Mouse (Mus musculus): ENCODE results near the gene Ndrg2. TPM values are rescaled to one million over a fixed set of nuclear protein-coding genes. Genes with fewer than 3 reads are reported as not detected.

Ndrg2 gene
- polyA plus RNA-seq (2012; rRNA removed): 164 and 251 TPM in 2 replicates

DNA sequence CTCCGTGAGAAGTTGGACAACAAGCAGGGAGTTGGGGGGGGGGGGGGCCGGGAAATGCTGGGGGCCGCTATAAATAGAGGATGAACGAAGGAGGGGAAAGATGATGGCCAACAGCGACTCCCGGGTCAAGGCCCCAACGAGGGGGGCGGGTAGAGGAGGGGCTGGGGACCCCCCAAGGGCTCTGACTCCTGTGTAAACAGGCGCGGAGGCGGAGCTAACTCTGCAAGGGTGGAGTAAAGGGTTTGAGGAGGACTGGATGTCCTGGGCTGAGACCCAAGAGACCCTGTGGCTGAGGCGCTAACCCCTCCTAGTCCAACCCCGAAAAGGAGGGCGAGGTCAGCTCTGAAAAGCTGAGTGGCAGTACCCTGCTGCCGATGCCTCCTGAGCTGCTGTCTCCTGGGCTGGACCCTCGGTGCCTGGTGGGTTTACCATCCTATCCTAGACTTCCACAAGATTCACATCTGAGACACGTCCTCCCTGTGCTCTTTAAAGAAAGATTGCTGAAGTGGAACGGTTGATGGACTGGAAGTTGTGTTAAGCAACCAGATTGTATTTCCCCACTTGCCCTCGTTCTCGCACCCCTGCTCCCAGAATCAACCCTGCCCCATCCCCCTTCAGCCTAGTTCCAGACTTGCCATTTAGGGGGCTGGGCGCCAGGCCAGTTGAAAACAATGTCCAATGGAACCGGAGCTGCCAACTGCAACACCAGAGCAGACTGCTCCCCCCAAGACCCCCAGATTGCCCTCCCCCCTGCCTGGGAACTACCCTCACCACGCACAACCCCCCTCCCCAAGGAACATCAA, at the start of gene Ndrg2:
Gene Ndrg2, minus strand, starts transcription at position 199 of the 803 bp plus-strand sequence.
- Histone ChIP-seq H3K4me1 (ENCODE audit: control insufficient read depth, insufficient read depth, low read length) (peaks cover 6% of the 10 kb centered on the region), H3K4me3 (replicated peaks; ENCODE audit: extremely low read depth, low read depth, low read length) (peak within 1 kb of the TSS; percentile 85)
- TF ChIP-seq CTCF (IDR thresholded peaks at IDR 0.05; ENCODE audit: insufficient read depth, low read length) (no peak), POLR2A (IDR thresholded peaks at IDR 0.05; ENCODE audit: borderline replicate concordance, extremely low read depth, low read depth, low read length) (peak; percentile 67; the same call in 1 of the 2 replicates)
- peak; percentile 60 for DNase-seq
- 5% methylated on average over 23 of the region's 23 CpGs for WGBS

DNA sequence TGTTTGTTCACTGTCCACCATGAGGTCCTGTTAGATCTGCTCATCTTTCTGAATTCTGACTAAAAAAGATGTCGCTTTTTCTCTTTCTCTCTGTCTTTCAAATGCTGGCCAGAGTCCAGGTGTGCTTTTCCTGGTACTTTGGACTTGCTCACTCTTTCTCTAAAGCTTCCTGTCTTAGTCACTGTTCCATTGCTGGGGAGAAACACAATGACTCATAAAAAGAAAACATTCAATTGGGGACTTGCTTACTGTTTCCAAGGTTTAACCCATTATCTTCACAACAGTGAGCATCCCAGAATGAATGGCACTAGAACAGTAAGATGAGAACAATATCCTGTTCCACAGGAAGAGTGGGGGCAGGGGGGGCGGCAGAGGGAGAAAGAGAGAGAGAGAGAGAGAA, 46.4 kb upstream of the Ndrg2 start:
- DNase-seq: no peak
- 70% methylated on average over 2 of the region's 2 CpGs for WGBS
- TF ChIP-seq POLR2A (IDR thresholded peaks at IDR 0.05; ENCODE audit: borderline replicate concordance, extremely low read depth, low read depth, low read length) (no peak), CTCF (IDR thresholded peaks at IDR 0.05; ENCODE audit: insufficient read depth, low read length) (no peak)
- Histone ChIP-seq H3K4me1 (ENCODE audit: control insufficient read depth, insufficient read depth, low read length) (no peaks in the 10 kb centered on the region), H3K4me3 (replicated peaks; ENCODE audit: extremely low read depth, low read depth, low read length) (no peak overlapping the region)

DNA sequence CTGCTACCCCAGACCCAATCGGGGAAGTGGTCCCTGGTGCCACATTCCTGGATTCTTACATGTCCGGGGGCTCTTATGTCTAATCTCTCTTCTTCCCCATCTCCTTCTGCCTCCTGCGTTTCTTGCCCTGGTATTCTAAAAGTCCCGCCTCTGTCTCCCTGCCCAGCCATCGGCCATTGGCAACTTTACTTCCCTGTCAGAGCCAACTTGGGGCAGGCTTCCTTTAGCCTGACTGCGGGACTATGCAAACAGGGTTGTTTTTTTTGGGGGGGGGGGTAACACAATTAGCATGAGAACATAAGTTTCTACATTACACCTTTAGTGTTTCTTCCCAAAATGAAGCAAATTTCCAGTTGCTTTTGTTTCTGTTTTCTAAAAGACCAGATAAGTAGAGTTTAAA, 29.4 kb upstream of the Ndrg2 start:
- no peaks in the 10 kb centered on the region; the same call in 1 of the 2 replicates for H3K4me1 ChIP-seq (ENCODE audit: control insufficient read depth, insufficient read depth, low read length)
- no peak for TF ChIP-seq POLR2A (IDR thresholded peaks at IDR 0.05; ENCODE audit: borderline replicate concordance, extremely low read depth, low read depth, low read length)
- TF ChIP-seq CTCF (IDR thresholded peaks at IDR 0.05; ENCODE audit: insufficient read depth, low read length): no peak
- H3K4me3 ChIP-seq (replicated peaks; ENCODE audit: extremely low read depth, low read depth, low read length): no peak overlapping the region
- DNase-seq: no peak
- 56% methylated on average over 6 of the region's 6 CpGs for WGBS

DNA sequence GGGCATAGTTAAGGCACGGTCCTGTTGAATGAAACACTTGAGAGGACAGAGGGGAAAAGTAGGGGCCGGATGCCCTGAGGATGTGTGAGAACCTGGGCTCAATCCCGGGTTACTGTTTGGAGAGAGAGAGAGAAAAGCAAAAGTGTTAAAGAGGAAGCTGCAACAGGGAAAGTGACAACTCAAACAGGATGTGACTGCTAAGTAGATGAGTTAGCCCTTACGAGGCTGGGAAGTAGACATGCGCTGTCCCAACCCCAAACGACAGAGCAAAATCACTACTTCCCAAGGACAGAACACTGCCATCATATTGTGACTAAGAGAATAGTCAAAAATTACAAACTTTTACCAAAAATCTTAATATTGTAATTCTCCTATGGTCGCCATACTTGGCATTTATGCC, 28.3 kb upstream of the Ndrg2 start:
- no peak for DNase-seq
- TF ChIP-seq CTCF (IDR thresholded peaks at IDR 0.05; ENCODE audit: insufficient read depth, low read length): no peak
- no peak for TF ChIP-seq POLR2A (IDR thresholded peaks at IDR 0.05; ENCODE audit: borderline replicate concordance, extremely low read depth, low read depth, low read length)
- Histone ChIP-seq H3K4me1 (ENCODE audit: control insufficient read depth, insufficient read depth, low read length) (no peaks in the 10 kb centered on the region; the same call in 1 of the 2 replicates), H3K4me3 (replicated peaks; ENCODE audit: extremely low read depth, low read depth, low read length) (no peak overlapping the region)
- WGBS: 45% methylated on average over 7 of the region's 7 CpGs

DNA sequence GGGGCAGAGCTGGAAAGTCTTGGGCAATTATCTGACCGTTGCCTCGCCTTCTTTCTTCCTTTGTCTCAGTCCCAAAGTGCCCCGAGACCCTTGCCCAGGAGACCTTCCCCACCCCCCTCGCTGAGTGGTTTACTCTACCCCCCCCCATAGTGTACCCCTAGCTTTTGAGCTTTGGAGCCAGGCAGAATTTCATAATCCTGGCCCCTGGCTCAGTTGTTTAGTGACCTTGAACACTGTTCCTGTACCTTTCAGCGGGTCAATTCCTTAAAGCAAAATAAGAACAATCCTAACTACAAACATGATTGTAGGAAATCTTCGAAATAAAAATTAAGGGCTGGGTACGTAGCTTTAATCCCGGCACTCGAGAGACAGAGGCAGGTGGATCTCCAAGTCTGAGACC, 27.6 kb upstream of the Ndrg2 start:
- H3K4me1 ChIP-seq (ENCODE audit: control insufficient read depth, insufficient read depth, low read length): no peaks in the 10 kb centered on the region; the same call in 1 of the 2 replicates
- TF ChIP-seq POLR2A (IDR thresholded peaks at IDR 0.05; ENCODE audit: borderline replicate concordance, extremely low read depth, low read depth, low read length) (no peak), CTCF (IDR thresholded peaks at IDR 0.05; ENCODE audit: insufficient read depth, low read length) (no peak)
- WGBS: 64% methylated on average over 9 of the region's 9 CpGs
- DNase-seq: no peak
- H3K4me3 ChIP-seq (replicated peaks; ENCODE audit: extremely low read depth, low read depth, low read length): no peak overlapping the region

DNA sequence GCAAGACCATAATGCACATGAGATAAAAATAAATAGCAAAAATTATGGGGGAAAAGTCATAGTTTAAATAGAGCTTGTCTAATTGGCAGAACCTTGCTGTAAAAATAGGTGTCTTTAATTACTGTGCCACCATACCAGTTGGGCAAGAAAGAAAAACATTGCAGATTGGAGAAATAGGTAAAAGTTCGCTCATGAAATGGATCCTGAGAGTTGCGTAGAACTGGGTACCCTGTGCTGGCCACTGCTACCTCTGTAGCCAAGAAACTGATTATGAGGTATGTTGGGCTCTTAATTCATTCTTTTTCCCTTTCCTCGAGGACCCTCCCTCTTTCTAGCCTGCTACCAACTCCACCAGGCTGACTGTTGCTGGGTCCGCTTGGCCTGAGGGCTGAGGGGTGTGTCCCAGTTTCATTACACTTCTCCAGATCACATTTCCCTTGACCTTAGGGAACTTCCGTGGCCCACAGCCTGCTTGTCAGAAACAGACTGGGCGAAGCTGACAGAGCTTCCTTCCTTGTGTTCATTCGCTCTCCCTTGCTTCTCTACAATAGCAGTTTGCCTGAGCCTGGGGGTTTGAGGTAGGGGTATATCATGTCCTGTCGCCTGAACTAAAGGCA, 27.1 kb upstream of the Ndrg2 start:
- no peak for TF ChIP-seq POLR2A (IDR thresholded peaks at IDR 0.05; ENCODE audit: borderline replicate concordance, extremely low read depth, low read depth, low read length)
- no peak for TF ChIP-seq CTCF (IDR thresholded peaks at IDR 0.05; ENCODE audit: insufficient read depth, low read length)
- 36% methylated on average over 8 of the region's 8 CpGs for WGBS
- Histone ChIP-seq H3K4me1 (ENCODE audit: control insufficient read depth, insufficient read depth, low read length) (no peaks in the 10 kb centered on the region; the same call in 1 of the 2 replicates), H3K4me3 (replicated peaks; ENCODE audit: extremely low read depth, low read depth, low read length) (no peak overlapping the region)
- DNase-seq: no peak

DNA sequence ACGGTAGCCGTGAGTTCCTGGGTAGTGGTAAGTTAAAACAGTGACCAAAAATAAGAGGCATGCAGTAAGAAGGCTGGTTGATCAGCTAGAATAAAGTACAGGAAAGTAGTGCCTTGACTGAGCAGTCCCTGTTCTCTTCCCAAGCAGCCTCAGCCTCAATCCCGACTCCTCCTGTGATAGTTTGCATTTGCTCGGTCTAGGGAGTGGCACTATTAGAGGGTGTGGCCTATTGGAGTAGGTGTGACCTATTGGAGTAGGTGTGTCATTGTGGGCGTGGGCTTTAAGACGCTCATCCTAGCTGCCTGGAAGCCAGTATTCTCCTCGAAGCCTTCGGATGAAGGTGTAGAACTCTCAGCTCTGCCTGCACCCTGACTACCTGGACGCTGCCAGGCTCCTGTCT, 25.0 kb upstream of the Ndrg2 start:
- TF ChIP-seq CTCF (IDR thresholded peaks at IDR 0.05; ENCODE audit: insufficient read depth, low read length): no peak
- TF ChIP-seq POLR2A (IDR thresholded peaks at IDR 0.05; ENCODE audit: borderline replicate concordance, extremely low read depth, low read depth, low read length): no peak
- H3K4me1 ChIP-seq (ENCODE audit: control insufficient read depth, insufficient read depth, low read length): no peaks in the 10 kb centered on the region; the same call in 1 of the 2 replicates
- H3K4me3 ChIP-seq (replicated peaks; ENCODE audit: extremely low read depth, low read depth, low read length): no peak overlapping the region
- DNase-seq: no peak
- 86% methylated on average over 9 of the region's 9 CpGs for WGBS

DNA sequence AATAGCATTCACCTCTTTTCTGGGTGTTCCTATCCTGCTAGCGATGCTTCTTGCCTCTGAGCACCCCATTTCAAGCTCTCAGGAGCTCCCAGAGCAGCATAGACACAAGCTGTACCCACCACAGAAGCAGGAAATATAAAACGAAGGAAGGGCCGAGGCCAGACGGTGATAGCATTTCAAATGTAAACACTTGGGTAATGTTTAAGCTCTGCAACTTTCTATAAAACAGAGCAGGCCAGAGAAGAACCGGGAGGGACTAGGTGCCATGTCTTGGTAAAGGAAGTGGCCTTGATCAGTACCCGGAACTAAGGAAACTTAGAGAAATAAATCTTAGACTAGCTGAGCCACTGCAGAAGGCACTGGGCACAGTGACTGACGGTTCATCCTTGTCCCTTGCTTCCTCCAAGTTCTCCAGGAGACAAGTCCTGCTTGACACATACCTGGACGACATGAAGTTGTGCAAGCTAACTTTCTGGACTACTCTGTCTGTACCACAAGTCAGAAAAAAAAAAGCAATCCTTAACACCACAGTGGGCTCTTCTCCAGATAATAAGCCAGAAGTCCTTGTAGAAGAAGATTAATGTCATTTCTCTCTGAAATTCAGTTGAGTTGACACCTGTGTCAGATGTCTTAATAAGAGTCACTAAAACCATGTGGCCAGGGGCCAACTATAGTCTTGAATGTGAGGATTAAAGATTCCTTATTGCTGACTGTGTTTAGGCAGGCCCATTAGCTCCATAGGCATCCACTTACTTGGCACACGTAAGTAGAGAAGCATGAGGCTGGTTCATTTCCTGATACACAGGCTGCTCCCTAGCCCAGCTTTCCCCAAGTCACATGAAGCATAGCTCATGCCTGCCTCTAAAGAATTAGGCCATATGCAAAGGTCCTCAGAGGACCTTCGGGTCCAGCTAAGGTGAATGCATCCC, 18.4 kb upstream of the Ndrg2 start:
- Histone ChIP-seq H3K4me1 (ENCODE audit: control insufficient read depth, insufficient read depth, low read length) (no peaks in the 10 kb centered on the region), H3K4me3 (replicated peaks; ENCODE audit: extremely low read depth, low read depth, low read length) (no peak overlapping the region)
- TF ChIP-seq POLR2A (IDR thresholded peaks at IDR 0.05; ENCODE audit: borderline replicate concordance, extremely low read depth, low read depth, low read length): no peak
- no peak for DNase-seq
- 36% methylated on average over 10 of the region's 10 CpGs for WGBS

DNA sequence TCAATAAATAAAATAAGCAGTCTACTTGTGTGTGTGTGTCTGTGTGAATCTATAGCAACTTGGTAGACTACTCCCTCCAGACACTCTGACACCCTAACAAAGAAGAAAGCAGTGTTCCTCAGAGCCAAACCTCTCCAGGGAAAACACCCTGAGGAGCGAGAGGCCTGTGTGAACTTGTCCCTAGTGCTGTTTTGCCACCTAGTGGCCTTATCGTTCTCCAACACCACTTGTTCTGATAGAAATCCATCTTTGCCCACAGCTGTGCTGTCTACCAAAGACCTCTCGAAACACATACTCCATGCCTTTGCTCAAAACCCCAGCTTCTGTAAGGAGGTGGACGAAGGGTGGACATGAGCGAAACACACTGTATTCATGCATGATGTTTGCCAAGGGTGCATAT, 16.9 kb upstream of the Ndrg2 start:
- peak; percentile 24 for DNase-seq
- WGBS: 31% methylated on average over 5 of the region's 5 CpGs
- Histone ChIP-seq H3K4me3 (replicated peaks; ENCODE audit: extremely low read depth, low read depth, low read length) (no peak overlapping the region), H3K4me1 (ENCODE audit: control insufficient read depth, insufficient read depth, low read length) (no peaks in the 10 kb centered on the region)
- TF ChIP-seq POLR2A (IDR thresholded peaks at IDR 0.05; ENCODE audit: borderline replicate concordance, extremely low read depth, low read depth, low read length) (no peak), CTCF (IDR thresholded peaks at IDR 0.05; ENCODE audit: insufficient read depth, low read length) (peak; percentile 69)
